Mouse (Mus musculus) thymus, postnatal 10 days (tissue): ENCODE data around the gene Calm4.
"Not testable (repeated sequence)": the region's sequence is repeated elsewhere in the genome, so short reads cannot be mapped to it uniquely, and the experiment has no call there.

ENCODE experiments used
- DNase-seq, 2 experiments: peaks; one replicate each; pipeline ENCODE4 v3.0.0; 2021; ENCODE audit warnings: low spot score in 2 of 2

The Calm4 gene

DNA sequence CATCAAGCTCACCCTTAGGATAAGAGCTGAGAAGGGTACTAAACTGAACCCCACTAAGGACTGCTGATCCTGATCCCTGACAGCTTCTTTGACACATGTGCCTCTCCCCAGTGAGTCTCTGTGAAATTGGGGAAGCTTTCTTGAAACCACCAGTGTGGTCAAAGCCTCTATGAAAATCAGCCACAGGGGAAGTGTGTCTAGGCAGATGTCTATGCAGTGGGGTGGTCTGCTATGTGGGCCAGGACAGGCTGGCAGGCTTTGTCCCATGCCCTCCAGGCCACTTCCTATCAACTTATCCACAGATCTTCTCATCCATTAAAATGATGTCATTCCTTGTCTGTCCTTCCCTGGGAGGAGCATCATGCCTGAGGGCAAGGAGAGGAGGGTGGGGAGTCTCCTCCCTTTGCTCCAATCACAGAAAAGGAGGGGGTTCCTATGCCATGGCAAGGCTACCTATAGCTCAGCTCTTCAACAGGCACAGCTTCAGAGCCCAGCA is at the start of gene Calm4:
Gene Calm4 (plus strand): TSS at position 446 of the 496 bp plus-strand sequence.
- DNase-seq = not testable (repeated sequence)

DNA sequence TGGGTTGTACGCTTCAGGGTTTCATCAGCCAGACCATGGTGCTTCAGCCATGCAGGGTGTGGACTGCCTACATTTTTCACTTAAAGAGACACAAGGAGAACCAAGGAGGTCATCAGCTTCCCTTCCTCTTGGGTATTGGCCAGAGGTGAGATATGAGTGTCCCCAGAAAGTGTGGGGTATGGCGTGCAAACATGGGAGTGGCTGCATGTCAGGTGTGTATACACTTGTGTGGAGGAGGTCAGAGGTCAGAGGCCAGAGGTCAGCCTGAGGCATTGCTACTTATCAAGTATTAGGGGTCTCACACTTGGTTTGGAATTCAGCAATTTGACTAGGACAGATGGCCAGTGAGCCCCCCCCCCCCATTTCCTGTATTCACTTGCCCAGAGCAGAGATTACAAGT is 49.0 kb upstream of the Calm4 start:
- no peak for DNase-seq

DNA sequence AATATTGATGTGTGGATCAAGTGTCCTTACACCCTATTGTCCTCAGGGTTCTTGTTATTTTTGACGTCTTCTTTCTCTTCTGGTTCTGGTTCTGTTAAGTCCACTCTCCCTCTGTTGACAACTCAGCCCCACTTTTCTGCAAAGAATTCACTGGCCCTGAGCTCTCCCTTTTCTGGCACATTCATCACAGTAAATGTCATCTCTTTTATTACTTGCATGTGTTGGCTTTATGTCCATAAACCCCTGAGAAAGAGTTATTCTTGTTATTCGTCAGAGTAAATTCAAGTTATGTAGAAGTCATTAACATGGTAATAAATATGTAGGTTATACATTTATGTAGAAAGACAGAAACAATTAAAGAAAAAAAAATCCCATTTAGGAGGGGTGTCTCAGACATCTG is 48.0 kb upstream of the Calm4 start:
- DNase-seq = no peak

DNA sequence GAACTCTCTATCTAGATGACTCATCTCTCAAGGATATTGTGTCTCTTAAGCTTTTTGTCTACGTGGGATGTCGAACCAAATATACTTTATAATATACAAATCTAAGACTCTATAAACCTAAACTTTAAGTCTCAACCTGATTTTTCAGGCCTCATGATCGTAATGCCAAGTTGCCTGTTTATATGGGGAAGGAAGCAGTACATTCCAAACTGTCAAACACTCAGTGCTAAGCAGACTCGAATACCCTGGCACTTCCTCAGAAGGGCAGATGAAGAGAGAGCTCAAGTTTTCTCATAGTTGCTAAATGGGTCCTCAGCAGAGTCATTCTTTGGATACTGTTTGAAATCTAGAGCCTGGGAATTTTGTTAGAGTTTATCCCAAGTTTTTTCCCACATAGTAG is 40.9 kb upstream of the Calm4 start:
- no peak for DNase-seq

DNA sequence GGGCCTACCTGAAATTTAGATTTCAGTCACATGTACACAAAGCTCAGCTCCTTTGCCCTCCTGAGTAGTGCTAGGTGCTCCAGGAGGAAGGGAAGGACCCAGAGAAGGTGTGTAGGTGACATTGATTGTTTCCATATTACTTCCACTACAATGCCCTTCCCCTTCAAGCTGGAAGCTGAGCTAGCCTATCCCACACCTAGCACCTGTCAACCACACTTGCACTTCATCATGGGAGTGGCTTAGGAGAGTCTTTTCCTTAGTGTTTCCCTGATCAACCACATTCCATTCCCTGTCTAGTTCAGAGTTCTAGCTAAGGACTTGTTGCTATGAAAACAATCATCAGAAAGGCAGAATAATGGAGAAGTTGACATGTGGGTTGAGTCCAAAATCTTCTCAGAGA is 38.8 kb upstream of the Calm4 start:
- no peak for DNase-seq

DNA sequence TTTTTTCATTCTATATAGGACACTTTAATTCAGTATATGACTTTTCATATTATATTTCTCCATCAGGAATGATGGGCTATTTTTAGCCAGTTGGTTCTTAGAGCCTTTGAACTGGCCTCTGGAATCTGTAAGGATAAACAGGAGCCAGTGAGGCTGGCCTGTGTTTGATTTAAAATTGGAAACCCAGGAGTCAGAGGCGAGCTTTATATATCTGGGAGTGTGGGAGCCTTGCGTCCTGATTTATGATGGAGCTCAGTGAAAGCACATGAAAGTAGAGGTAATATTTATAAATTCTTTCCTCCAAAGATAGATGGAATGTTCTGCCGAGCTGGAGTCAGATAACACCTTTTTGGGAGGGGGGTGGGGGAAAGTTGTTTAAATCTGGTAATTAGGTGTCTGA is 38.2 kb upstream of the Calm4 start:
- no peak for DNase-seq

DNA sequence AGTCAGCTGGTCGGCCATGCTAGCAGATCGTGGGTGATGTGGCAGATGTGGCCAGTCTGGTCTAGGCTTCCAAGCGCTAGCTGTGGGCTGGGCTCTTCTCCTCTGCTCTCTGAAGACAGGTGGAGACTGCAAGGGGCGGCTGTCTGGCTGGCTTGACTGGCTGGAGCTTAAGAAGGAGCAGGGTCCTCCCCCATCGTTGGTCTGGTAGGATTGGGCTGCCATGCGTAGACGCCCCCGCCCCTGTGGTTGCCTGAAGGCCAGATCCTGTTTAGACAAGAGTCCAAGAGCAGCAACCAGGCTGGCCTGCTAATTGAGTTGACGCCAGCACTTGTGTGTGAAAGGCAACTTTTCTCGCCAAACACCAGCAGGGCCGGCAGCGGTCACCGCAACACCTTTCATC is 33.4 kb upstream of the Calm4 start, which contains the start of gene Calml3:
Gene Calml3 (minus strand): TSS at position 131 of the 400 bp plus-strand sequence.
- DNase-seq = no peak

DNA sequence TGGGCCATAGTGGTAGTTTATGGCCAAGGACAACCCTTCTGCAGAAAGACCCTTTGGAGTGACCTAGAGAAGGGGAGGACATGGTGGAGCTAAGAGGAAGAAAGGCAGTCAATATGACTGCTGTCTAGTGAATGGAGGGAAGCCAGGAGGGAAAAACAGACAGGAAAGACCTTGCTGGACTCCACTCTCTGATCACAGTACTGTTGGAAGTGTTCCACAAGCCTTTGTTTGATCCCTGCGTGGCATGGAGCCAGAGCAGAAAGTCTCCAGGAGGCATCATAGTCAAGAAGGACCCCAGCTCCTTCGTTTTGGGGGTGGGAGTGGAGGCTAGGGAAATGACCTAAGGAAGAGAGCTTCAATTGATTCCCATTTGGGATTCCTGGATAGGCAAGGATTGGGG is 32.4 kb upstream of the Calm4 start:
- DNase-seq = no peak

DNA sequence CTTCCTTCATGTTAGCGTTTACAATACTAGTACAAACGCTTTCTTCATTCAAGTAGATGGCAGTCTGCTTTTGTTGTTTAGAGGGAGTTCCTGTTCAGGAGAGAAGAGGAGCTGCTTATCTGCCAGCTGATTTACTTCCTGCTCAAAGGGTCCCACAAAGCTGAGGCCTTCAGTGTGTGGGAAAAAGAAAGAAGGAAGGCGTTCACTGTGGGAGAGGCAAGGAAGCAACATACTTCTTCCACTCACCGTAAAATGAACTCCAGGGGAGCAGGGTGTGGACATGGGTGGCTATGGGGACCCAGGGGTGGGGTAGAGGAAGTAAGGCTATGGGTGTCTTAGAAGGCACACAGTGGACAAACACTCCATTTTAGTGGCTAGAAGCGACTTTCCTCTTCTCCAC is 31.9 kb upstream of the Calm4 start:
- DNase-seq = no peak

DNA sequence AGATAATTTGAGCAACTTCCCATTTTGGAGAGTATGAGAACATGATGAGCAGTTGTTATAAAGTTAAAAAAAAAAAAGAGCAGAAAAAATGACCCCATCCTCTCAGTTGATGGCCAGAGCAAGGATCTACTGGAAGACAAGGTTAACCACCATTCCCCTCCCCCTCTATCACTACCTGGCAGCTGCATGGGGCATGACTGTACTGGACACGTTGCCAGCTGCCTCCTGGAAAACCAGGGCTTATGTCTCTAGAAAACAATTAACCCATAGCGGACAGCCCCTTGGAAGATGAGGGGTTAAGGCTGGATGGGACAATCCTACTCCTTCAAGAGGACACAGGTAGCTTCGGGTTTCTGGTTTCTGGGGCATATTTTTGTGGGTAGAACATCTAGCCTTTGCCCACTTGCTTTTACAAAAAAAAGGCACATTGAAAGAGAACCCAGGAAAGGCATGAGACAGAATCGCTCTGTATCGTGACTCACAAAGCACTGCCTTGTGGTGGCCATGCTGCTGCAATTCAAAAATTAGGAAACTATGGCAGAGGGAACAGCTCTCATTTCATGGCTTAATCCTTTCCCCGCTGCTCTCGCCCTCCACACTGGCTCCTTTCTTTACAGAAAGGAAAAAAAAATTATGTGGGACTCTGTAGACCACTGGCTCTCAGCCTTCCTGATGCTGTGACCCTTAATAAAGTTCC is 30.3 kb upstream of the Calm4 start:
- no peak for DNase-seq

DNA sequence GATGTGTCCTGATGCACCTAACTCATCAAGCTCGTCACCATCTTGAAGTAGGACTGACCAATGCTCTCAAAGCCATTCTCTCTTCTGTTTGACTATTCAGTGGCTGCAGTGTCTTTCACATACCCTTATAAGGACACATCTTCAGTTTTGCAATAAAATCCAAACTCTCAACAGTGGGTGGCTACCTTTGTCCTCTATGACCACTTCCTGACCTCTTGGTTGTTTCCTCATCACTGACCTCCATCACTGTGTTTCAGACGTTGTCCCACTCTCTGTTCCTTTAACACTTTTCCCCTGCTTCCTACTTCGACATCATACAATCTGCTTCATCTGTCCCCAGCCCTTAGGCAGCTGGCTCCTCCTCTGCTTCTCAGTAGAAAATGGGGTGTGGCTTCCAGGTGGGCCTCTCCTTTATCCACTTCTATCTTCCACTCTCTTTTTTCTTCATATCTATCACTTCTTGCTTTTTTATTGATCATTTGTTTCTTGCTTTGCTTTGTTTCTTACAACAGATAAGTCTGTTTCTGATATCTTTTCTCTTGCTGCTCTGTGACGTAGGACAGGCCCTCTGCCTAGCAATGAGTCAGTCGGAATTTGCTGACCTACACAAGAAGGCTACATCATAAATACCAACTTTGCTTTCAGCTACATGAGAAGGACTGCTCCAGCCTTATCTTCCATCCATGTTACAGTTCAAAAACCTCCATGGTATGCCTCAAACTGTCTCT is 19.4 kb upstream of the Calm4 start:
- DNase-seq = no peak

DNA sequence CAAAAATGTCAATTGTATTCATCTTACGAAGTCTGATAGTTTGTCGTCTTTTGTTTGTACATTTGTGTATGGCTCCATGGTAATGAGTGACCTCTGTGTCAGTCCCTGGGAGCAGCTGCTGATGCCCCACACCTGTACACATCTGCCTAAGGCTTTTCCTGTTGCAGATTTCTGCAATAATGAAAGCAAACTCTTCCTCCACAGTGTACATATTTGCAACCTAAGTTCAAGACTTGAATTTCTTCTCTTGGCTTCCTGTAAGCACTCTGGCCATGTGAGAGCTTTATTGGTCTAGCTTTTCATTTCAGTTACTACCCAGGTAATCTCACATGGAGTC is 18.8 kb upstream of the Calm4 start:
- no peak for DNase-seq

DNA sequence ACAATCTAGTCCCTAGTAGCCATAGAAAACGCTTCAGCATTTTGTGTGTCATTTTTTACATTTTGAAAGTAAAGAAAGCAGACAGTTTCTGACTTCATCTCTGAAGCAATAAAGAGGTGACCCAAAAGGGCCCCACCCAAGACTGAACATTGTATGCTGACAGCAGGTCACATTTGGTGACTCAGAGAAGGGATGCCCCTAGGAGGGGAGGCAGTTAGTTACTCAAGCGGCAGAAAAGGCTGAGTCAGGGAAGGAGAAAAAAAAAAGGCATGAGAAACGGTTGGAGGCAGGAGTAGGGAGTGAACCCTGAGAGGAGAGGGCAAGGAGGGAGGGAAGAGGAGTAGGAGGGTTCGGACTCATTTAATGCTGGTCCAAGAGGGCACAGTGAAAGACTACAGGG is 15.5 kb upstream of the Calm4 start:
- DNase-seq = no peak

DNA sequence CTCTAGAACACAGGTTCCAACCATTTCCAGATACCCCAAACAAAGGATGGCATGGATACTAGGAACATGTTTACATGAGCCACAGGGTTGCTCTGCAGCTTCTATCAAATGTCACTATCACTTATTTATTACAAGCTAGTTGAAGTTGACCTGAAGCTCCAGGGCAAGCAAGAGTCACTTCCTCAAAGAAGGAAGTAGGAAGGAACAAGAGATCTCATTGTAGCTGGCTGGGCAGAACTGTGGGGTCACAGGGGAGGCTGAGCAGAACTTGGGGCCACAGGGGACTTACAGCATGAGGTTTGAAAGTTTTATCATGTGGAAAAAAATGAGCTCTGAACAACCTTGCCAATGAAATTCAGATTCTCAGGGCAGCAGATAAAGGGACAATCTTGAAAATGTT is 11.8 kb upstream of the Calm4 start:
- DNase-seq = no peak

DNA sequence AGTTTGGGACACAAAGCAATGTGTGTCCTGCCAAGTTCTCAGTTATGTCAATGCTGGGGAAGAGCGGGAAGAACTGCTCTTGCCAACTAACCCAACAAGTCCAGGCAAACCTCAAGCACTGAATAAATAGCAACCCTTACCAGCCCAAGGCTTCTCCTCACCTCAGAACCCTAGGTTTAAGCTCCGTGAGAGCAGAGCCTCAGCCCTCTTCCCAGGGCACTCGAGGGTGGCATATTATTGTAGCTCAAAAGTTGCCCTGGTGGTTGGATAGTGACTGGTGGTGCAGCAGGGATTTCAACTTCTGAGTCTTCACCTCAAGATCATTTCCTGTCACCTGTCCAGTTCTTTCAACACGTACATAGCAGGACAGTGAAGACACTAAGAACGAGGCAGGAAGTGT is 6.0 kb upstream of the Calm4 start:
- DNase-seq = no peak

DNA sequence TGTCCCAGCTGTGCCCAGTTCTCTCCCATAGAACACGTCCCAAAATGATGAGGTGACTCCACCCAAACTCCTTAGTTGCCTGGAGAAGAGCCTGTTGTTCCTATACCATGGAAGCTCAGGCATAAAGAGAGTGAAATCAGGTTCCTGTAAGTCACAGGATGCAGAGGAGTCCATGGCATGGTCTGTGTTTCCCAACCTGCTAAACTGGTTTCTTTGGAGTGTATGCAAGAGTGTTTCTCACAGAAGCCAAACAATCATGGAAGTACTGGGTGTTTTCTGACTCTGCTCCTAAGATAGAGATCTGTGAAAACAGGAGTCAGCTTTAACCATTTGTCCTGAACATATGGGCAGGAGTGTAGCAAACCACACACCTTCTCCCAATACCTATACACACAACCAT is 5.6 kb upstream of the Calm4 start:
- no peak for DNase-seq

DNA sequence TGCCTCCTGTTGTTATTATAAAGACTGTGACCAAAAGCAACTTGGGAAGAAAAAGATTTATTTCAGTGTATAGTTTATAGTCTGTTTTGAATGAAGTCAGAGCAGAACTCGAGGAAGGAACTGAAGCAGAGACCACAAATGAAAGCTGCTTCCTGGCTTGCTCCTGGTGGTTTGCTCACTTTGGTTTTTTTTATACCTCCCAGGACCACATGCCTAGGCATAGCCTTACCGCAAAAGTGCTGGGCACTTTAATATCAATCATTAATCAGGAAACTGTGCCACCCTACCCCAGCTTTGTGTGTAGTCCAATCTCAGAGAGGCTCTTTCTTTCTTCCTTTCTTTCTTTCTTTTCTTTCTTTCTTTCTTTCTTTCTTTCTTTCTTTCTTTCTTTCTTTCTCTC is 5.1 kb upstream of the Calm4 start:
- DNase-seq = no peak

DNA sequence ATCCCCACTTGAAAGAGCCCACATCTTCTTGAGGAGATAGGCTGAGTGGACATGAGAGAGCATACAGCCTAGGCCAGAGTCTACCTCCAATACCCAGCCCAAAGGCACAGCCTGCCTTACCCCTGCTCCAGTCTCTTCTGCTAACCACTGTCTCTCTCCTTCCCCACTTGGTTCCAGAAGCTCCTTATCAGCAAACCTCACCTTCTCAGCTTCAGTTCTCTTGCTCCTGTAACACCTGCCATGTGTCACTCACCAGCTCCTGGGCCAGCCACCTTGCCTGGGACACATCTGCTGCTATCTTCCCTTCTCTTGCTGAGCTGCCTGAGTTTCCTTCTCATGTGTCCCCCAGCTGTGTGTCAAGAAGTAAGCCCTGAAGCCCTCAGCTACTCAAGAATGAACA is 3.9 kb upstream of the Calm4 start:
- not testable (repeated sequence) for DNase-seq

DNA sequence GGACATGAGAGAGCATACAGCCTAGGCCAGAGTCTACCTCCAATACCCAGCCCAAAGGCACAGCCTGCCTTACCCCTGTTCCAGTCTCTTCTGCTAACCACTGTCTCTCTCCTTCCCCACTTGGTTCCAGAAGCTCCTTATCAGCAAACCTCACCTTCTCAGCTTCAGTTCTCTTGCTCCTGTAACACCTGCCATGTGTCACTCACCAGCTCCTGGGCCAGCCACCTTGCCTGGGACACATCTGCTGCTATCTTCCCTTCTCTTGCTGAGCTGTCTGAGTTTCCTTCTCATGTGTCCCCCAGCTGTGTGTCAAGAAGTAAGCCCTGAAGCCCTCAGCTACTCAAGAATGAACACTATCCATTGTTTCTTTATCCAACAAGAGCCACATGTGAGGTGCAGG is 3.1 kb downstream of the Calm4 start:
- DNase-seq = not testable (repeated sequence)

DNA sequence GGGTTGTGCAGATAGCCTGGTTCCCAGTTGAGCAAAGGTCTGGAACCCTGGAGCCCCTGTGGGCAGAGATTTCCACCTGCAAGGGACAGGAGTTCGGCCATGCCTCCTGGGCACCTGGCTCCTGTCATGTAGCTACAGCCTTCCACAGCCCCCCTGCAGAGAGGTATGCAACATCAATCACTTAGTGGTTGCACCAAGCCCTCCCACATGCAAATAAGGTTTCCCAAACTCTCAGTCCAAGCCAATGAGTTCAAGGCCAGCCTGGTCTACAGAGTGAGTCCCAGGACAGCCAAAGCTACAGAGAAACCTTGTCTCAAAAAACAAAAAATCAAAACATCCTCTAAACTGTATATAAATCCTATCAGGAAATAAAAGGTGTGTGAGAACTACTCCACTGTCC is 12.8 kb downstream of the Calm4 start:
- no peak for DNase-seq

DNA sequence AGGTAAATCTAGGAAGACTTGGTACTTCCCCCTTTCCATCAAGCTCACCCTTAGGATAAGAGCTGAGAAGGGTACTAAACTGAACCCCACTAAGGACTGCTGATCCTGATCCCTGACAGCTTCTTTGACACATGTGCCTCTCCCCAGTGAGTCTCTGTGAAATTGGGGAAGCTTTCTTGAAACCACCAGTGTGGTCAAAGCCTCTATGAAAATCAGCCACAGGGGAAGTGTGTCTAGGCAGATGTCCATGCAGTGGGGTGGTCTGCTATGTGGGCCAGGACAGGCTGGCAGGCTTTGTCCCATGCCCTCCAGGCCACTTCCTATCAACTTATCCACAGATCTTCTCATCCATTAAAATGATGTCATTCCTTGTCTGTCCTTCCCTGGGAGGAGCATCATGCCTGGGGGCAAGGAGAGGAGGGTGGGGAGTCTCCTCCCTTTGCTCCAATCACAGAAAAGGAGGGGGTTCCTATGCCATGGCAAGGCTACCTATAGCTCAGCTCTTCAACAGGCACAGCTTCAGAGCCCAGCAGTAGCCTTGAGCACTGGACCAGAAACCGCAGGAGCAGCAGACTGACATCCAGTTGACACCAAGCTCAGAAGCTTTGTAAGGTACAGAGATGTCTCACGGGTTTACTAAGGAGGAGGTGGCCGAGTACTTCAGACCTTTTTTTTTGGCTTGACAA is 16.2 kb downstream of the Calm4 start, which contains the start of gene Calm5:
Gene Calm5 (plus strand): TSS at position 526 of the 686 bp plus-strand sequence.
- DNase-seq = not testable (repeated sequence)

DNA sequence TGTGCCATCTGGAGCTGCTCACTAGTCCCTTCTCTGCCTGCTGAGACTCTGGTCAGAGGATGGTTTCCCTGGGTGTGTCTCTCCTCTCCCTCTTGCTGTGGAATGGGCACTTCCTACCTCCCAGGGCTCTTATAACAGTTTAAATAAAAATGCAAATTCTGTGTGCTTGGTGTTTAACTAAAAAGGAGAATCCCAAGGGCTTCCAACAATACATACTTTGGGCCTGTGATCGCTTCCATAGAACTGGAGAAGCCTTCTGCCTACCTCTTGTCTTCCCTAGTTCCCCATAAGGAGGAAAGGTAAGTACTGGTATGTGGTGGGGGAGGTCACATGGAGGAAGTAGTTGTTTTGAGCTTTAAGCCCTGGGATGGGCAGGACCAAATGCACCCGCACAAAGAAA is 17.3 kb downstream of the Calm4 start:
- no peak for DNase-seq

DNA sequence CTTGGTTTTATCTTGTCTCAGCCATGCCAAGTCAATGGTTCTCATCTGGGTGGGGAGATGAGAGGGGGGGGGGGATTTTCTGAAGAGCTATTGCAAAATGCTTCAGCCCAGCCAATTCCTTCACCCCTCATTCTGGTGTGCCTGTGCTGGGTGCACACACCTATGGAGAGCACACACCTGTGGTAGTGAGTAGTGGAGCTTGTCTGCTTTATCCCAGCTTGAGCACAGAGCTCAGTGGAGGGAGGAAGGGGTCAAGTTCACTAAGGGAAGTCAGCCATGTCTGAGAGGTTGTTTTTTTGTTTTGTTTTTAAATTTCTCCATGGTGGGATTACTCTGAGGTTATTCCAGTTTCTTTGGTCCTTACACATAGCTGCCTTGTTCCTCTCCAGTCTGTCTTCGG is 18.7 kb downstream of the Calm4 start:
- no peak for DNase-seq
